Mouse (Mus musculus) bone marrow macrophage, adult 2 months (primary cell): ENCODE results near the gene Ptprd.

ENCODE experiments used
- CTCF ChIP-seq: IDR thresholded peaks from 2 replicates; pipeline ENCODE4 v1.5.1; 2012; ENCODE audit warnings: low read depth, mild to moderate bottlenecking, low read length, moderate library complexity
- POLR2A ChIP-seq: IDR thresholded peaks from 2 replicates; pipeline ENCODE4 v1.6.1; 2012; ENCODE audit warnings: mild to moderate bottlenecking, low read depth, low read length, borderline replicate concordance

- TF ChIP-seq CTCF (no peak), POLR2A (no peak)
Observed at GRCm38 (mm10) chr4:76798010-76799007, 1413.5 kb downstream of the Ptprd start.
